In the genomic region with DNA sequence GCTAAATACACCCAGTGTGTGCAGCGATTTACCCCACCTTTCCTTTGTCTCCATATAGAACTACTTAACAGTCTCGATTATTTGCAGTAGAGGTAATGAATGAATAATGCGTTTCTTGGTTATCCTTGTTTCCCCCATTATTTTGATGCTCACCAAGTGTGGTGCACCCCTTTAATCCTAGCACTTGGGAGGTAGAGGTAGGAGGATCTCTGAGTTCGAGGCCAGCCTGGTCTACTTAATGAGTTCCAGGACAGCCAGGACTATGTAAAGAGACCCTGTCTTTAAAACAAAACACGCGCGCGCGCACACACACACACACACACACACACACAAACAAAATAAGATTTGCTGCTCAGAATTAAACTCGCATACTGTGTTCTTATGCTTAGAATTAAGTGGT, we compare ENCODE assay signal across 7 mouse cellular contexts. TPM values are rescaled to one million over a fixed set of nuclear protein-coding genes. Genes with fewer than 3 reads are reported as not detected.
DNase-seq lines count a peak whose midpoint lies in the region; ATAC-seq lines count a peak whose summit lies in the region.

No protein-coding gene starts in this region.

- H3K27ac ChIP-seq in lung, embryonic 16.5 days (ENCODE audit: low read length) = peak overlapping the region; percentile 96
- H3K27ac ChIP-seq in hindbrain, embryonic 14.5 days = peak overlapping the region; percentile 97
- peak overlapping the region; percentile 87 for H3K27ac ChIP-seq in midbrain, embryonic 16.5 days (ENCODE audit: low read length)

- H3K9me3 ChIP-seq in lung, embryonic 16.5 days (ENCODE audit: control insufficient read depth, low read length) = no peaks in the 10 kb centered on the region
- H3K9me3 ChIP-seq in hindbrain, embryonic 14.5 days (ENCODE audit: control insufficient read depth, low read length) = no peaks in the 10 kb centered on the region
- no peaks in the 10 kb centered on the region for H3K9me3 ChIP-seq in midbrain, embryonic 16.5 days (replicated peaks; ENCODE audit: control insufficient read depth, low read length, poor library complexity, severe bottlenecking)

- peak overlapping the region; percentile 81 for H3K4me3 ChIP-seq in lung, embryonic 16.5 days (ENCODE audit: low read length)
- peak overlapping the region; percentile 100 for H3K4me3 ChIP-seq in hindbrain, embryonic 14.5 days (replicated peaks; ENCODE audit: low read length)
- peak overlapping the region; percentile 79 for H3K4me3 ChIP-seq in midbrain, embryonic 16.5 days (ENCODE audit: low read depth, low read length)

- peaks cover 11% of the 10 kb centered on the region for H3K36me3 ChIP-seq in lung, embryonic 16.5 days (ENCODE audit: control insufficient read depth, insufficient read depth, low read length)
- H3K36me3 ChIP-seq in hindbrain, embryonic 14.5 days (replicated peaks; ENCODE audit: control insufficient read depth, insufficient read depth) = peaks cover 23% of the 10 kb centered on the region
- H3K36me3 ChIP-seq in midbrain, embryonic 16.5 days (ENCODE audit: control insufficient read depth, insufficient read depth, low read length) = peaks cover 8% of the 10 kb centered on the region

- H3K27me3 ChIP-seq in lung, embryonic 16.5 days (ENCODE audit: control insufficient read depth, insufficient read depth, low read depth, low read length) = no peaks in the 10 kb centered on the region
- no peaks in the 10 kb centered on the region for H3K27me3 ChIP-seq in hindbrain, embryonic 14.5 days (ENCODE audit: control insufficient read depth, insufficient read depth, low read length)
- no peaks in the 10 kb centered on the region for H3K27me3 ChIP-seq in midbrain, embryonic 16.5 days (ENCODE audit: control insufficient read depth, insufficient read depth, low read depth, low read length)

- 17% methylated on average over 10 of the region's 10 CpGs for WGBS in lung, embryonic 16.5 days
- WGBS in hindbrain, embryonic 14.5 days = 27% methylated on average over 10 of the region's 10 CpGs
- WGBS in midbrain, embryonic 16.5 days = 28% methylated on average over 10 of the region's 10 CpGs

- peak overlapping the region; percentile 95 for H3K9ac ChIP-seq in lung, embryonic 16.5 days (ENCODE audit: low read length)
- H3K9ac ChIP-seq in hindbrain, embryonic 14.5 days = peak overlapping the region; percentile 99
- peak overlapping the region; percentile 93 for H3K9ac ChIP-seq in midbrain, embryonic 16.5 days (ENCODE audit: low read depth, low read length)

- no peak for ATAC-seq in lung, embryonic 16.5 days (ENCODE audit: low read depth)
- no peak for ATAC-seq in hindbrain, embryonic 14.5 days (ENCODE audit: low FRiP score)
- ATAC-seq in midbrain, embryonic 16.5 days = no peak

- peaks cover 10% of the 10 kb centered on the region for H3K4me1 ChIP-seq in lung, embryonic 16.5 days (replicated peaks; ENCODE audit: control insufficient read depth, insufficient read depth, low read length)
- H3K4me1 ChIP-seq in hindbrain, embryonic 14.5 days (replicated peaks; ENCODE audit: control insufficient read depth, insufficient read depth, low read length) = peaks cover 18% of the 10 kb centered on the region
- H3K4me1 ChIP-seq in midbrain, embryonic 16.5 days (ENCODE audit: control insufficient read depth, insufficient read depth, low read length) = peaks cover 18% of the 10 kb centered on the region

- peak overlapping the region; percentile 74 for H3K4me2 ChIP-seq in lung, embryonic 16.5 days (ENCODE audit: low read depth, low read length)
- peak overlapping the region; percentile 85 for H3K4me2 ChIP-seq in hindbrain, embryonic 14.5 days (replicated peaks)
- H3K4me2 ChIP-seq in midbrain, embryonic 16.5 days (ENCODE audit: low read length) = peak overlapping the region; percentile 85

- intact Hi-C loops in left cerebral cortex, postnatal 14 days (cut with DNase I) = no loop called here

- no peak for DNase-seq in lung, postnatal 4 days
- peak; percentile 20 for DNase-seq in embryo, embryonic 10 days (ENCODE audit: low spot score)
- no peak for DNase-seq in hindbrain, embryonic 14.5 days (ENCODE audit: low spot score)
- DNase-seq in yolk sac, embryonic 10.5 days (ENCODE audit: low spot score) = no peak
- no peak for DNase-seq in left cerebral cortex, postnatal 14 days (ENCODE audit: low spot score in 2 of 2)

RNA-seq across cellular contexts. Expression of a gene that starts 1.0 kb away (rescaled TPM):
- 582 and 594 TPM in 2 replicates for polyA plus RNA-seq in lung, embryonic 16.5 days (2015; fragmentation: Nextera tagmentation; extraction: Ambion mirVana)
- polyA plus RNA-seq in hindbrain, embryonic 14.5 days (2014; fragmentation: Nextera tagmentation; extraction: Ambion mirVana) = 488 and 564 TPM in 2 replicates
- 489 and 519 TPM in 2 replicates for polyA plus RNA-seq in midbrain, embryonic 16.5 days (2015; fragmentation: Nextera tagmentation; extraction: Ambion mirVana)
- total RNA-seq in left cerebral cortex, postnatal 14 days (2021) = 100 to 1,000 TPM; 206 to 223 TPM

RNA-seq across cellular contexts. Expression of a gene that starts 37.7 kb away (rescaled TPM):
- polyA plus RNA-seq in lung, embryonic 16.5 days (2015; fragmentation: Nextera tagmentation; extraction: Ambion mirVana) = 232 and 234 TPM in 2 replicates
- polyA plus RNA-seq in hindbrain, embryonic 14.5 days (2014; fragmentation: Nextera tagmentation; extraction: Ambion mirVana) = 220 and 224 TPM in 2 replicates
- 180 and 188 TPM in 2 replicates for polyA plus RNA-seq in midbrain, embryonic 16.5 days (2015; fragmentation: Nextera tagmentation; extraction: Ambion mirVana)
- 100 to 1,000 TPM; 174 to 177 TPM for total RNA-seq in left cerebral cortex, postnatal 14 days (2021)

RNA-seq across cellular contexts. Expression of a gene that starts 40.4 kb away (rescaled TPM):
- polyA plus RNA-seq in lung, embryonic 16.5 days (2015; fragmentation: Nextera tagmentation; extraction: Ambion mirVana) = 44.7 and 47.7 TPM in 2 replicates
- polyA plus RNA-seq in hindbrain, embryonic 14.5 days (2014; fragmentation: Nextera tagmentation; extraction: Ambion mirVana) = 36.9 and 39.1 TPM in 2 replicates
- 49.1 and 49.4 TPM in 2 replicates for polyA plus RNA-seq in midbrain, embryonic 16.5 days (2015; fragmentation: Nextera tagmentation; extraction: Ambion mirVana)
- 10 to 100 TPM; 32.4 to 34.5 TPM for total RNA-seq in left cerebral cortex, postnatal 14 days (2021)
